Mouse (Mus musculus) liver, adult (tissue): Measurements from ENCODE around the gene Trpv2.

ENCODE experiments used
- GATA4 ChIP-seq: IDR thresholded peaks from 2 replicates; pipeline ENCODE4 v1.6.1; 2014; ENCODE audit warnings: mild to moderate bottlenecking, low read length; ENCODE audit not compliant: insufficient replicate concordance

Gene Trpv2

DNA sequence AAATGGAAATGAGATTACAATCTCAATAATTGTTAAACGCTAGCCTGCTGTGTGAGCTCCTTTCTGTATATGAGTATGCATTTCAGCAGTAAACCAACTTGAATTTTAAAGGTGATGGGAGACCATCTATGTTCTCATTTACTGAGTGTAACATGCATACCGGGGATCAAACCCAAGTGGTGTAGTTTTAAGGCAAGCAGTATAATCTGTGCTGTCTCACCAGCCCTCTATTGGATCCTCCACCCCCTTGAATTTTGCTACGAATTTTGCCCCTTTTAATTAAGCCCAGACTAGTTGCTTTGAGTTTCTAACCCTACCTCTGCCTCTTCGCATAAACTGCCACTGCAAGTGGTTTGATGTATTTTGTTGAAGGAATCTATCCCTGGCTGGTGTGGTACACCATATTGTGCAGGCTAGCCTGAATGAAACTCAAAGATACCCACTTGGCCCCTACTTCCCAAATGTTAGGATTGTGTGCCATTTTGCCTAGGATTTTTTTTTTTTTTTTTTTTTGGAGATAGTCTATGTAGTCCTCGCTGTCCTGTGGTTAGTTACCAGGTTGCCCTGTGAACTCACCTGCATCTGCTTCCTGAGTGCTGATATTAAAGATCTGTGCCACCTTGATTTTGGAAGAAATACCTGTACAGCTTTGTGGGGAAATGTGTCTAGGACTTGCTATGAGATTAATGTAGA lies 20.0 kb upstream of the Trpv2 start:
- no peak for TF ChIP-seq GATA4

DNA sequence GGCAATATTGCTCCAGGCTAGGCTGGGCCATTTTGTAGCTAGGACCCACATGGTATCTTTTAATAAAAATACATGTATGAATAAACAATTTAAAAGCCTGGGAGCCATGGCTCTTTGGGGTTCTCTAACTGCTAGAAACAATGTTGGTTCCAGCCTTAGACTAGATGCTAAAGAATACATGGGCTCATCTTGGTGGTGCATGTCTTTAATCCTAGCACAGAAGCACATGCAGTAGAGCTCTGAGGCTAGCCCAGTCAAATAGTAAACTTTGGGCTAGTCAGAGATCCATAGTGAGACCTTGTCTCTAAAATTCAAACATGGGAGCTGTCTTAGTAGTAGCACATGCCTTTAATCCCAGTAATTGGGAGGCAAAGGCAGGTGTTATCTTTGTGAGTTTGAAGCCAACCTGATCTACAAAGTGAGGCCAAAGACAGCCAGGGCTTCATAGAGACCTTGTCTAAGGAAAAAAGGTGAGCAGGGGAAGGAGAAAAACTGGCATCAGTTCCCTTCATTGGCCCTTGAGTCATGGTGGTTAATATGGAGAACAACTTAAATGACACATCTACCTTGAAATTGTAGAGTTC lies 19.3 kb upstream of the Trpv2 start:
- no peak for TF ChIP-seq GATA4

DNA sequence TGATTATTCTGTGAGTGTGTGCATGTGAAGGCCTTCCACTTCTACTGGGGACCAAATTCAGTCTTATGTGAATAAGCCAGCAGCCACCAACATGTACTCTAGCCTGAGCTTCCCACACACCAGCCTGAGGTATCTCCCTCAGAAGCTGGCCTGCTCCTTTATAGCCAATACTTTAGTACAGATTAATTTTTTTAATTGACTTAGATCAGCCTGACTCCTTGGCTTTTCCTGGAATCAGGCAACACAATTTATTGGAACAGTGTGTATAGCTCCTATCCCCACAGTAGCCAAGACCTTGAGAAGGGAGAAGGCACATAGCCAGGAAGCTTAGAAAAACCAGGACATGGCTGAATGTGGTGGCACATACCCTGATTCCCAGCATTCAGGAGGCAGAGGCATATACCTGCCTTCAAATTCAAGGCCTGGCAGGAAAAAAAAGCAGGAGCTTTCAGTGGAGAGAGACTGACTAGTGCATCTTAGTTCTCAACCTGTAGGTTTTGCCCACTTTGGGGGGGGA lies 18.3 kb upstream of the Trpv2 start:
- no peak for TF ChIP-seq GATA4

DNA sequence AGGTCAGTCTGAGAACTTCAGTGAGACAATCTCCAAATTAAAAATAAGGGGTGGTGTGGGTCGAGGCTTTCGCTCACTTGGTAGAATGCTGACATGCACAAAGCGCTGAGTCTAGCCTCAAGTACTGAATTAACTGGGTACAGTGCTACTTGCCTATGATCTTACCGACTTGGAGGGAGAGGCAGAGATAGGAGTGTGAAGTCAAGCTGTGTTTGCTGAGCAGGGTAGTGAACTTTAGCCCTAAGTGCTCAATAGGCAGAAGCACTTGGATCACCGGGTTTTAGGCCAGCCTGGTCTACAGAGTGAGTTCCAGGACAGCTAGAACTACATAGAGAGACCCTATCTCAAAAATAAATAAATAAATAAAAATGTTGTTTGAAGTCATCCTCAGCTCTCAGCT lies 17.1 kb upstream of the Trpv2 start:
- no peak for TF ChIP-seq GATA4

DNA sequence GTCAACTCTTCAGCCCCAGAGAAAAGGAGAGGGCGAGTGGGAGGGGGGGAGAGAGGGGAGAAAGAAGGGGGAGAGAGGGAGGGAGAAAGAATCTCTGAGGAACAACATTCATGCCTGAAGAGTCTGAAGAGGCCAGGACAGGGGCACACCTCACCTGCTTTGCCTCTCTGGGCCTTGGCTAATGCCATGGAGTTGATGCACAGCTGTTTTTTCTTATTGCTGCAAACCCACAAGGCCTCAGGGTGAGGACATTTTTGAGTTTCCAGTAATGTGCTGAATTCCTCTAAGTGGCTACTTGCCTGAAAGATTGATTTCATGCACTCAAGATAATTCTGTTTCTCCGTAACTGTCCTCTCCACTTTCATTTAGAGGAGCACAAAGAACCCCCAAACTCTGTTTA lies 16.1 kb upstream of the Trpv2 start:
- TF ChIP-seq GATA4: no peak

DNA sequence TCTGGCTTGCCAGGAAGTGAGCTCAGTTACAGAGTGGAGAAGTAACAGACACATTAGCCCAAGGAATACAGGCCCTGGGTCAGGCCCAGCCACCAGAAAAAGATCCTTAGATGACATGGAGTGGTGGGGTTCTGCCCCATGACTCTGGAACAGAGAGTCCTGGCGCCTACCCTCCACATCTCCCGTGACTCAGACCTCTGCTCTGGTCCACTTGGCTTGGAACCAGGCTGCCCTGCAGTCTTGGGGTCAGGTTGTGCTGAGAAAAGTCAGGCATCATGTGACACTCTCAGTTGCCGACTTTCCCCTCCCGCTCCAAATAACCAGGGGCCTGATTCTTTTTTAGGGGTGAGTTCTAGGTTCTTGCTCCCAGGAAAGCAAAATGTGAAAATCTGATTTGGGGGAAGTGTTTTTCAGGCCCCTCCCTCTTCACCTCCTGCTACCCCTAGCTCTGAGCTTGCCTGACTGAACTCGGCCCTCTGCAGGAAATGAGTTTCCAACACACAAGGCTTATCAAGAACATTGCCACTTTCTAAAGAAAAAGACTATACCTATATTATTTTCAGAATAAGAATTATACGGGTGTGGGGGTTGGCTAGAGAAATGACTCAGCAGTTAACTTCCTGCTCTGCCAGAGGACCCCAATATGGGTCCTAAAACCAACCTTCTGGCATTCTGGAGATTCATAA lies 15.2 kb upstream of the Trpv2 start:
- no peak for TF ChIP-seq GATA4

DNA sequence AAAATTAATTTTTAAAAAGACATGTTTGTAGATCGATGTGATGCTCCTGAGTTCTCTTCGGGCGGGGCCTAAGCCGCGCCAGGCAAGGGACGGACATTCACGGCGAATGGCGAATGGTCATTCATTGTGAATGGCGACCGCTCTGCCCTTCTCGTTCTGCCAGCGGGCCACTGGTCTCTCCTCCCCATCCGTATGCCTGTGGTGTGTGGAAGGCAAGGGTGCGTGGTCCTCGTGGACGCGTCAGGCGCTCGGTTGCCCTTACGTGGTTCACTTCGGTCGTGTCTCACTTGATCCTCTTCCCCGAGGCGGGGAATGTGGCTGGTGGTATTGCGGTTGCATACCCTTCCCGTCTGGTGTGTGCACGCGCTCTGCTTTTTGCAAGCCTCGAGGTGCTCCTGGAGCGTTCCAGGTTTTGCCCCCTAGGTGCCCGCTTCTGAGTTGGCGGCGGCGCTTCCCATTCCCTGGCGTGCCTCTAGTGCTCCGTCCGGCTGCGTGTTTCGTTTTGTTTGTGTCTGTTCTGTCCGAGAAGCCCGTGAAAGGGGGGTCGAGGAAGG lies 13.7 kb upstream of the Trpv2 start:
- no peak for TF ChIP-seq GATA4

DNA sequence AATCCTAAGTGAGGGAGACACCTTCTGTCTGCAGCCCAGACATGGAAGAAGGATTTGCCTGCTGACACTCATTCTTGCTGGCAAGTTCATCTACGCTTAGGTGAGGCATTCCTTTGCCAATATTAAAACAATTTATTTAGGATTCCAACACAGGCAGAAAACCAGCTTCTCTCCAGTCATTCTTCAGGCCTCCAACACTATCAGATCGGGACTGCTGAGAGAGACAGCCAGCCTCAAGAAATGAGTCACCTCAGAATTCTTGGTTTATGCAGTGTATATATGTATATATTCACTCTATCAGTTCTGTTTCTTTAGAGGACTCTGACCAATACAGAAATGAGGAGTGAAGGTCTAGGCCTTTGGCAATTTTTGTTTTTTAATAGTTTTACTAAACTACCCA lies 10.7 kb upstream of the Trpv2 start:
- no peak for TF ChIP-seq GATA4

DNA sequence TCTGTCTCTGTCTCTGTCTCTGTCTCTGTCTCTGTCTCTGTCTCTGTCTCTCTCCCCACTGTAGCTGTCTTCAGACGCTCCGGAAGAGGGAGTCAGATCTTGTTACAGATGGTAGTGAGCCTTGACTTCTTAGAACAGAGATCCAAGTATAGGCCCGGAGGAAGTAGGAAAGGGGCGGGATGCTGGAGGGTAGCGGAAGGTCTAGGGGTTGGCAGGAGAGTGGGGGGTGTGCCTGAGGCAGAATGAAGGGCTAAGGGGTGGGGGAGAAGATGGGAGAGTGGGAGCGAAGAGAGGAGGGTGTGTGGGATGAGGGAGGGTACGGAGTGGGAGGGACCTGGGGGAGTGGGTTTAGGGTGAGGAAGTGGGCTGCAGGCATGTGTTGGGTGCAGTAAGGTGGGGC lies 8.5 kb upstream of the Trpv2 start:
- no peak for TF ChIP-seq GATA4

DNA sequence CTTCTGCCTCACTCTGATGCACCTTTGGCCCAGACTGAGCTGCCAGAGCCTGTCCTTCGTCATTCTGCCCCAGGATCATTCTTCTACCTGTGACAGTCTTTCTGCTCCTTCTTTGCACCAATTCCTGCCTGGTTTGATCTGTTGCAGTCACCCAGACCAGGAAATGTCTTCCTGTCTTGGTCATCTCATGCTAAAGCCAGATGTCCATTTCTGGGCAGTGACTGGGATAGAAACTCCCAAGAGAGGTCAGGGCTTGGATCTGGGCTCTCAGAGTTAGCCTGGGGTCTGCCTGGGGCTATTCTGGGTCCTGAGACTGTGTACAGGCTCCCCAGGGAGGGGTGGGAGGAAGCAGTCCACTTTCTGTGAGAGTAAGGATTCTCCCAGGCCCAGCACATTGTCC lies 8.1 kb upstream of the Trpv2 start:
- TF ChIP-seq GATA4: no peak

DNA sequence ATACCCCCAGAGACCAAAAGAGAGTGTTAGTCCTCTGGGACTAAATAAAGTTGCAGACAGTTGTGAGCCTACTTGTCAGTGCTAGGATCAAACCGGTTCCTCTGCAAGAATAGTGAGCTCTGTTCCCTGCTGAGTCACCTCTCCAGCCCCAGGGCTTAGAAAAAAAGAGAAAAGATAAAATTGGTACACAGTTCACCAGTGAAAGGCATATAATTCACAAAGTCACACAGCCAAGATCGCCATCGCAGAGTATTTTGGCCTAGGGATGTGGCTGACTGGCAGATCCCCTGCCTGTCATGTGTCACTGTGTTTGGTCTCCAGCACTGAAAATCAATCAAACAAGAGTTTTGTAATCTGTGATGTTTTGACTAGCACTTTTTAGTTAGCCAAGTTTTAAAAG lies 6.0 kb upstream of the Trpv2 start:
- TF ChIP-seq GATA4: no peak

DNA sequence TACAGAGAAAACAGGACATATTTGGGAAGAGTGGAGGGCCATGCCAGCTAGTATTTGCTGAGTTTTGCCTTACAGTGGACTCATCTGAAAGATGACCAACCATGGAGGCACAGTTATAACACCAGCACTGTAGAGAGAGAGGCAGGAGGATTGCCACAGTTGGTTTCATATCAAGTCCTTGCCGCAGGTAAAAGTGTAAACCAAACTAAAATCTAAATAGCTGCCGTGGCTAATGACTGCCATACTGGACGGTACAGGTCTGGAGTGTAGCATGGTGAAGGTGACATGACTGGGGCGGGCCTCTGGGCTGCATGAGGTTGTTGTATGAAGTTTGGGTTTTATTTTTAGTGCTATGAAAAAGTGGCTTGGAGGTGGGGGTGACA lies 408 bp downstream of the Trpv2 start:
- no peak for TF ChIP-seq GATA4

DNA sequence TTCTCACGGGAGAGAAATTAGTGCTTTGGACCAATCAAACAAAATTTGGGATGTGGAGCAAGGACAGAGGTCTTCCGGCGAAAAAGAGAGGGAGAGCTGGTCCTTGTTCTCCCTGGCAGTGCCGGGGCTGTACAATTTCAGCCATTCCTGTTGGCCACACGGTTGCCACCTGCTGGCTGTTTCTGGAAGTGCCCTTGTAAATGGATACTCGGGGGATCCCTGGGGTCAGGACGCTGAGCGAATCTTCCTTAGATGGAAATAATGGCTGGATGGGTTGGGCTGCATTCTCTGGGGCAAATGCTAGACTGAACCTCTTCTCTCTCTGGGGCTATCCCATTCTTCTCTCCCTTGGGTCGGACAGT lies 992 bp downstream of the Trpv2 start:
- TF ChIP-seq GATA4: no peak

DNA sequence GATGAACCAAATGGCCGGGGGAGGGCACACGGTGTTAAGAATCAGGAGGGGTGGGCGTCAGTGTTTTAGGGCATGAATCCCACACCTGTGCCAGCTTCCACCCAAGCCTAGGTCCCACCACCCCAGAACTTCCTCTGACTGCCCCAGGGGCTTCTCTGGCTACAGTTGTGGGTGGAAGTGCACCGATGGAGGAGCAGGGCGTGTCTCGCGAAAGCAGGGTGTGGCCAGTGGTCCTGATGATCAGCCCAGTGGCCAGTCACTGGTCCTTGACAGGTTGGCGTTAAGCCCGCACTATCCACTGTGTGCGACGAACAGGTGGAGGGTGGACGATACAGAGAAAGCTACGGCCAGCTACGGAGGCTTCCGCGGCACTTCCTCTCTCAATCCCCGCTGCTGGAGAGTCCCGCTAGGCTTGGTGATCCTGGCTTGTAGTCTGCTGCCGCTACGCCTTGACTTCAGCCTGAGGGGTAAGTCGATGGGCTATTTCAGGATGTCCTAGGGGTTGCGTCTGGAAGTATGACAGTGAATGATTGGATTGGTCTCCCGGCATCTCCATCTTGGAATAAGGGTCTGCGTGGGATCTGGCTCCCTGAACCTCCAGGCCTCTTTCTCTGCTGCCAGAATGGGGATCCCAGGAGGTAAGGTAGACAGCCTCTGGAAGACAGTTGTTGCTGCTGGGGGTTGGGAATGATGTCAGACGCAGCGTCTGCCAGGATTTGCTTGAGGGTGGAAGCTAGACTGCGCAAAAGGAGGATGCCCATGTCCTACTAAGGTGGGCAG lies 1.6 kb downstream of the Trpv2 start:
- no peak for TF ChIP-seq GATA4

DNA sequence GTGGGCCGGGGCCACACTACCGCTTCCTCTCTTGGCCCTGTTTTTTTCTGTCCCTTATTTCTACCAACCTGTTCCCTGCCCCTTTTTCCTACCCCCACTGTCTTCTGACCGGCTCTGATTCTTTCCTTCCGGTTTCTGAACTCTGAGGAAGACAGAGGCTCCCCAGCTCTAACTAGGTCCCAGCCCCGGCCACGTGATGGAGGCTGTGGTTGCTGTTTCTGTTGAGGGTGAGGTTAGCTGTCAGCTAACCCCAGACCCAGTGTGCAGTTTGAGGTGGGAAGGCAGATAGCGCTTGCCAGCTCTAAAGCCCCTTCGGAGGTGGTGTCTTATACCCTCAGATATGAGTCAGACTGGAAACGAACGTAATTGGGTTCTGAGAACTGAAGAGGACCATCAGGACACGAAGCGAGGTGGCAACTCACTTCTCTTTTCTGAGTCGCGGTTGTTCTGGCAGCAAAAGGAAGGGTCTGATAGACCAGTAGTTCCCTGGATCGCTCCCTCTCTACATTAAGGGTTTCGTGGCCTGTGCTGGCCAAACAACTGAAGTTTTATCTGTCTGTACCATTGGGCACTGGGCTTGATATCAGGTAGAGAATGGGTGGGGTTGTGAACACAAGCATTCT lies 2.4 kb downstream of the Trpv2 start:
- TF ChIP-seq GATA4: no peak
